Mouse (Mus musculus): ENCODE data around the gene Ahsa2. TPM values are rescaled to one million over a fixed set of nuclear protein-coding genes. Genes with fewer than 3 reads are reported as not detected.
"Not testable (repeated sequence)": the region's sequence is repeated elsewhere in the genome, so short reads cannot be mapped to it uniquely, and the experiment has no call there.

Ahsa2 gene
- polyA plus RNA-seq (2016; fragmentation: Nextera tagmentation; extraction: Ambion mirVana) = 143 and 149 TPM in 2 replicates

GRCm38 (mm10) chr11:23497718-23498509 lies at the start of gene Ahsa2:
TSS of gene Ahsa2 (minus strand) at chr11:23498030.
- Histone ChIP-seq H3K9ac (peak within 1 kb of the TSS; percentile 89), H3K9me3 (replicated peaks) (no peaks in the 10 kb centered on the region)

GRCm38 (mm10) chr11:23537446-23537845 lies 39.6 kb upstream of the Ahsa2 start:
- H3K27me3 ChIP-seq = no peaks in the 10 kb centered on the region
- no peaks in the 10 kb centered on the region for H3K36me3 ChIP-seq
- no peak overlapping the region for H3K4me2 ChIP-seq (replicated peaks)
- H3K9me3 ChIP-seq (replicated peaks) = no peaks in the 10 kb centered on the region
- no peak overlapping the region for H3K4me3 ChIP-seq
- H3K4me1 ChIP-seq = no peaks in the 10 kb centered on the region
- ATAC-seq (ENCODE audit: low FRiP score) = no peak
- WGBS = 91% methylated on average over 2 of the region's 2 CpGs
- no peak overlapping the region for H3K27ac ChIP-seq
- no peak overlapping the region for H3K9ac ChIP-seq

More at GRCm38 (mm10) chr11:23497718-23498509, at the start of gene Ahsa2:
- Histone ChIP-seq H3K4me2 (replicated peaks) (peak within 1 kb of the TSS; percentile 92), H3K27ac (peak within 1 kb of the TSS; percentile 97), H3K36me3 (peaks cover 25% of the 10 kb centered on the region), H3K4me3 (peak within 1 kb of the TSS; percentile 83), H3K4me1 (peaks cover 22% of the 10 kb centered on the region), H3K27me3 (no peaks in the 10 kb centered on the region)
- peak; percentile 96 for ATAC-seq (ENCODE audit: low FRiP score)
- 1% methylated on average over 58 of the region's 66 CpGs for WGBS

DNA sequence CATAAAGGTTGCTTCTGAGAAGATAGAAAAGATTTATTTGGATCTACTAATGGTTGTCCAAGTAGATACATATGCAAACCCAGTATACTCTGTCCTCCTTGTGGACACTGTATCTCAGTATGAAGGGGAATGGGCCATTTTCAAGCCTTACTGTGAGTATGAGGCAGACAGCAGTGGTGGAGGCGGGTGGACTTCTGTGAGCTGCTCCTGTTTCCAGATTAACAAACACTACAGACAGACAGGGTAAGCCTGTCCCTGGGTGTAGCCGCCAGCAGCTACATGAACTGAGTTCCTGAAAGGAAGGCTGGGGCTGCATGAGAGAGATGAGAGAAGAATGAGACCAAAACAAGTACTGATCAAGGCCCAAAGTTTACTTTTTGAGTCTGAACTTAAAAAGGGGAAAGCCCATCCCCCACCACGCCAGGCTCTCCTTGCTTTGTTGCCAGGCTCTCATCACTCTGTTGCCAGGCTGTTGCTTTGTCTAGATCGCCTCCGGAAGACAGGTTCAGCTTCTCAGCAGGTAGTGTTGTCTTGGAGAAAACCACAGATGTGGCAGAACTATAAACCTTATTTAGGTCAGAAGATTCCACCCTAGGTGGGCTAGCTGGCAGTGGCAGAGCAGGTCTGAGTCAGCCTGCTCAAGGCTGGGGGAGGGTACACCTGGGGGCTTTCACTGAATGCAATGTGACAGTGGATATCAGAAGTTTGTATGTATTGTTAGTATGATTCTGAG lies 22.8 kb upstream of the Ahsa2 start, which contains the start of gene 1700093K21Rik:
Gene 1700093K21Rik (minus strand): TSS at position 683 of the 733 bp plus-strand sequence.
- no peak within 1 kb of the TSS for H3K4me2 ChIP-seq (replicated peaks)
- no peak within 1 kb of the TSS for H3K9ac ChIP-seq
- no peak within 1 kb of the TSS for H3K27ac ChIP-seq
- 31% methylated on average over 5 of the region's 5 CpGs for WGBS
- no peaks in the 10 kb centered on the region for H3K9me3 ChIP-seq (replicated peaks)
- H3K27me3 ChIP-seq = no peaks in the 10 kb centered on the region
- H3K4me3 ChIP-seq = no peak within 1 kb of the TSS
- no peaks in the 10 kb centered on the region for H3K36me3 ChIP-seq
- H3K4me1 ChIP-seq = no peaks in the 10 kb centered on the region
- ATAC-seq (ENCODE audit: low FRiP score) = no peak

DNA sequence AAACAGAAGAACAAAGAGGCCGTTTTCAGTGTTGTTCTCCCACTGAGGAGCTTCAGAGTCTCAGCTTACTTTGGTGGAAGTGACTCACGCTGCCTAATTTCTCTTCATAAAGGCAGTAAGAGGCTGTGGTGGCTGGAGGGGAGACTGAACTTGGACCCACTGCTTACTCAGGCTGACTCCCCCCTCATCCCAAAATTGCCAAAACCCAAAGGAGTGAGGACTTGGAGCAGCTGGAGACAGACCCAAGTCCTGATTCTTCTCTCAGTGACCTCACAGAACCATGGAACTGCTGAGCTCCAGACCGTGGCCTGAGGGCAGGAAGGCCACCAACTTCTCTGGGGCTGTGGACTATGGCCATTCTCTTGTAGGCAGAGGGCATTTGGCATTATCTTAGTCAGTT lies 21.2 kb upstream of the Ahsa2 start:
- Histone ChIP-seq H3K9ac (no peak overlapping the region), H3K4me2 (replicated peaks) (no peak overlapping the region), H3K27ac (no peak overlapping the region), H3K27me3 (no peaks in the 10 kb centered on the region), H3K4me1 (no peaks in the 10 kb centered on the region), H3K9me3 (replicated peaks) (no peaks in the 10 kb centered on the region), H3K4me3 (no peak overlapping the region), H3K36me3 (no peaks in the 10 kb centered on the region)
- ATAC-seq (ENCODE audit: low FRiP score) = no peak
- WGBS = 65% methylated on average over 3 of the region's 3 CpGs

GRCm38 (mm10) chr11:23515315-23515714 lies 17.5 kb upstream of the Ahsa2 start:
- Histone ChIP-seq H3K4me2 (replicated peaks) (no peak overlapping the region), H3K4me3 (no peak overlapping the region), H3K36me3 (no peaks in the 10 kb centered on the region), H3K9ac (no peak overlapping the region), H3K9me3 (replicated peaks) (no peaks in the 10 kb centered on the region), H3K27me3 (no peaks in the 10 kb centered on the region), H3K4me1 (peaks cover 6% of the 10 kb centered on the region), H3K27ac (no peak overlapping the region)
- WGBS = 87% methylated on average over 2 of the region's 2 CpGs
- ATAC-seq (ENCODE audit: low FRiP score) = no peak

GRCm38 (mm10) chr11:23514785-23515184 lies 17.0 kb upstream of the Ahsa2 start:
- not testable (repeated sequence) for ATAC-seq (ENCODE audit: low FRiP score); H3K9ac ChIP-seq; H3K4me2 ChIP-seq (replicated peaks); H3K9me3 ChIP-seq (replicated peaks); H3K27me3 ChIP-seq; H3K4me3 ChIP-seq; H3K27ac ChIP-seq; H3K36me3 ChIP-seq; H3K4me1 ChIP-seq
- 61% methylated on average over 4 of the region's 4 CpGs for WGBS

DNA sequence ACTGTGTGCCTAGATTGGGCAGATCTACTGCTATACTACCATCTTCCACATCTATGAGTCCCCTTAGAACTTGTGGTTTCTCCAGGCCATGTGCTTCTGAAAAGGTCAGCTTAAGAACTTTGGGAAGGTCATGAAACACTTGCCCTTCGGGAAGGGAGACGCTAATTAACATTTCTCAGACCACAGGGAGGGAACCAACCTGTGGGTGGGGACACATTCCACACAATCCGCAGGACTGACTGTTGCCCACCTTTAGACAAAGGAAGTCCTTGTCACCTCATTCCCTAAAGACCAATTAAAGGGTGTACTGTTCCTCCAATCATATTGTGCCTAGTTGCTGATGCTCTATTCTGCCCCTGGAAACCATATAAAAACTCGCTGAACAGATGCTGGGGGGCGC lies 7.0 kb upstream of the Ahsa2 start:
- H3K27me3 ChIP-seq; H3K4me3 ChIP-seq; H3K9me3 ChIP-seq (replicated peaks); H3K36me3 ChIP-seq; H3K4me2 ChIP-seq (replicated peaks); H3K27ac ChIP-seq; ATAC-seq (ENCODE audit: low FRiP score); H3K9ac ChIP-seq; H3K4me1 ChIP-seq: not testable (repeated sequence)
- WGBS = 81% methylated on average over 5 of the region's 5 CpGs

- Histone ChIP-seq H3K36me3 (peaks cover 19% of the 10 kb centered on the region), H3K9me3 (replicated peaks) (no peaks in the 10 kb centered on the region), H3K27me3 (no peaks in the 10 kb centered on the region), H3K9ac (peak overlapping the region; percentile 89), H3K4me3 (peak overlapping the region; percentile 83), H3K4me2 (replicated peaks) (peak overlapping the region; percentile 92), H3K4me1 (peaks cover 22% of the 10 kb centered on the region), H3K27ac (peak overlapping the region; percentile 97)
- ATAC-seq (ENCODE audit: low FRiP score) = no peak
- 61% methylated on average over 5 of the region's 5 CpGs for WGBS
These were observed 779 bp upstream of the Ahsa2 start for GRCm38 (mm10) chr11:23498609-23499008.

DNA sequence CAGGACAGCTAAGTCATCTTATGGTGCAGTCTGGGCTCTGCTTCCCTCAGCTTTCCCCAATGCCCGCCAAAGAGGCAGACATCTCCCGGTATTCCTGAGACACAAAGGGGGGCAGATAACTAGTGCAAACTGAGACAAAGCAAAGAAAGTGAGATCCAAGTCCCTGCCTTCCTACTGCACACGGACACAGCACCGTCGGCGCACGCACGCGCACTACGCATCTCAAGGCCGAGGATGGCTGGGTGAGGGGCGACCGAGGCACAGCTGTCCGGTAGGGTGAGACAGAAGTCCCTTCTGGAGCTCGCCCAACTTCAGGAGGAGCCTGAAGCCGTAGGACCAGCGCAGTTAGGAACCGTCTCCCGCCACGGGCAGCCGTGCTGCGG lies 504 bp downstream of the Ahsa2 start:
- H3K4me3 ChIP-seq = peak overlapping the region; percentile 83
- no peaks in the 10 kb centered on the region for H3K9me3 ChIP-seq (replicated peaks)
- 0% methylated on average over 20 of the region's 22 CpGs for WGBS
- H3K9ac ChIP-seq = peak overlapping the region; percentile 89
- peaks cover 31% of the 10 kb centered on the region for H3K36me3 ChIP-seq
- peak overlapping the region; percentile 97 for H3K27ac ChIP-seq
- ATAC-seq (ENCODE audit: low FRiP score) = peak; percentile 91
- no peaks in the 10 kb centered on the region for H3K27me3 ChIP-seq
- peak overlapping the region; percentile 92 for H3K4me2 ChIP-seq (replicated peaks)
- H3K4me1 ChIP-seq = peaks cover 22% of the 10 kb centered on the region

DNA sequence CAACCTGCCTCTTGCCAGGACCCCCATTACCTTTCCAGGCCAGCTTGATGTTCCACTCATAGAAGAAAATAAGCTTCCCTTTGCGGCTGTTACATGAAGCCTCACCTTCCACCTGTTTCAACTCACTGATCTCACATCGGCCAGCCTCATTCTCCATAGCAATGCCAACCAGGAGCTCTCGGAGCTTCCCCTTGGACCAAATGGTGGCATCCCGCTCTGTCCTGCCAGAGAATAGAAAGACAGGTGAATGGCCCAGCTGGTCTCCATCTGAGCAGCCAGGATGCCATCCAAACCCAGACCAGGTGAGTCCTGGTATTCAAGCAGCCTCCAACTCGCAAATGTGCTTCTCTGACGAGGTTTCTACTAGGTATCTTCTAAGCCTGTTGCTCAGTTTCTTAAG lies 1.2 kb downstream of the Ahsa2 start:
- H3K27me3 ChIP-seq = no peaks in the 10 kb centered on the region
- H3K27ac ChIP-seq = 0 out of 2 replicates have a peak overlapping the region, but pooled peaks have one; percentile 97
- H3K4me1 ChIP-seq = peaks cover 22% of the 10 kb centered on the region
- H3K36me3 ChIP-seq = peaks cover 37% of the 10 kb centered on the region
- H3K9ac ChIP-seq = peak overlapping the region; percentile 89
- peak overlapping the region; percentile 92 for H3K4me2 ChIP-seq (replicated peaks)
- no peak for ATAC-seq (ENCODE audit: low FRiP score)
- peak overlapping the region; percentile 83 for H3K4me3 ChIP-seq
- H3K9me3 ChIP-seq (replicated peaks) = no peaks in the 10 kb centered on the region
- 54% methylated on average over 6 of the region's 6 CpGs for WGBS

DNA sequence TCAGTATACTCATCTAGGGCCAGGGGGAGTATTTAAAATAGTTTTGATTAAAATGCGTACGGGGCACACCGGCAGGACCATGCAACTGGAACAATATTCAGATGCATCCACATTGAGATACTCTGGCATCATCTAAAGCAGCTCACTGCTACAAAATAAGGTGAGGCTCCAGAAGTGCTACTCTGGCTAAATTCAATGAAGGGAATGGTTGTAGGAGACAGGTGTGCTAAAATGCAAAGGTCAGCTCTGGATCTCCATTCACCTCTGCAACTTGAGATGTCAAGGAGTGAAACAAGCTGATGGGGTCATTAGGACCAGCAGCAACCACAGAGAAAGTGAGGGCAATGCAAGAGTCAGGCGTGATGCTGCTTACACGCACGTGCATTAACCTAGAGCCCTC lies 2.6 kb downstream of the Ahsa2 start:
- H3K27ac ChIP-seq = no peak overlapping the region
- no peak for ATAC-seq (ENCODE audit: low FRiP score)
- WGBS = 92% methylated on average over 6 of the region's 6 CpGs
- H3K36me3 ChIP-seq = peaks cover 50% of the 10 kb centered on the region
- H3K4me3 ChIP-seq = no peak overlapping the region
- H3K9me3 ChIP-seq (replicated peaks) = no peaks in the 10 kb centered on the region
- H3K4me1 ChIP-seq = peaks cover 22% of the 10 kb centered on the region
- H3K9ac ChIP-seq = 0 out of 2 replicates have a peak overlapping the region, but pooled peaks have one; percentile 29
- 0 out of 2 replicates have a peak overlapping the region, but pooled peaks have one; percentile 92 for H3K4me2 ChIP-seq (replicated peaks)
- H3K27me3 ChIP-seq = no peaks in the 10 kb centered on the region

GRCm38 (mm10) chr11:23492048-23492790 lies 5.6 kb downstream of the Ahsa2 start:
- Histone ChIP-seq H3K4me1 (peaks cover 19% of the 10 kb centered on the region), H3K27me3 (no peaks in the 10 kb centered on the region), H3K27ac (no peak overlapping the region), H3K9me3 (replicated peaks) (no peaks in the 10 kb centered on the region), H3K4me3 (no peak overlapping the region), H3K9ac (no peak overlapping the region), H3K4me2 (replicated peaks) (no peak overlapping the region), H3K36me3 (peaks cover 79% of the 10 kb centered on the region)
- 93% methylated on average over 4 of the region's 4 CpGs for WGBS
- ATAC-seq (ENCODE audit: low FRiP score) = no peak
